Mouse (Mus musculus) hindbrain, embryonic 11.5 days (tissue): ENCODE data around the gene Apod. TPM values are rescaled to one million over a fixed set of nuclear protein-coding genes. Genes with fewer than 3 reads are reported as not detected.

Source experiments
- ATAC-seq: fragments of 200-750 bp; cut with Nextera tagmentation; 2 replicates; pipeline ENCODE4 v1.8.0; 2017; ENCODE audit warnings: mild to moderate bottlenecking, moderate TSS enrichment, moderate library complexity; ENCODE audit not compliant: low FRiP score
- DNase-seq: peaks from one replicate; pipeline ENCODE4 v3.0.0-alpha.2; 2015; ENCODE audit warnings: low spot score
- H3K27ac ChIP-seq: fragments of 300-500 bp; sonication (generic); 2 replicates; pipeline ENCODE4 v1.5.1; 2014; ENCODE audit warnings: mild to moderate bottlenecking, low read depth, low read length
- H3K27me3 ChIP-seq: fragments of 300-500 bp; sonication (generic); 2 replicates; pipeline ENCODE4 v1.6.1; 2014; ENCODE audit warnings: mild to moderate bottlenecking, low read length, moderate library complexity, mixed read lengths; ENCODE audit not compliant: control insufficient read depth, insufficient read depth
- H3K36me3 ChIP-seq: fragments of 300-500 bp; sonication (generic); 2 replicates; pipeline ENCODE4 v1.6.1; 2014; ENCODE audit warnings: mild to moderate bottlenecking, low read length, moderate library complexity, mixed read lengths; ENCODE audit not compliant: control insufficient read depth, insufficient read depth
- H3K4me1 ChIP-seq: fragments of 300-500 bp; sonication (generic); replicated peaks from 2 replicates; pipeline ENCODE4 v1.6.1; 2014; ENCODE audit warnings: low read length, mixed read lengths; ENCODE audit not compliant: control insufficient read depth, insufficient read depth
- H3K4me2 ChIP-seq: fragments of 300-500 bp; sonication (generic); replicated peaks from 2 replicates; pipeline ENCODE4 v1.6.1; 2014; ENCODE audit warnings: mild to moderate bottlenecking, low read depth, low read length
- H3K4me3 ChIP-seq: fragments of 300-500 bp; sonication (generic); 2 replicates; pipeline ENCODE4 v1.5.1; 2014; ENCODE audit warnings: low read depth, low read length
- H3K9ac ChIP-seq: fragments of 300-500 bp; sonication (generic); 2 replicates; pipeline ENCODE4 v1.6.1; 2014; ENCODE audit warnings: low read depth, low read length
- H3K9me3 ChIP-seq: fragments of 300-500 bp; sonication (generic); 2 replicates; pipeline ENCODE4 v1.6.1; 2016; ENCODE audit warnings: low read length; ENCODE audit not compliant: control insufficient read depth
- WGBS: fragments of 180-500 bp; shearing (Covaris S2); extraction: QIAGEN DNeasy Blood & Tissue Kit; methylation state at CpG from one replicate; pipeline ENCODE4 v1.1.7; 2014; 5-methylcytosine and 5-hydroxymethylcytosine counted together
- polyA plus RNA-seq: library from polyadenylated mRNA; unstranded; fragments of >200 nt; fragmentation: Nextera tagmentation; extraction: Ambion mirVana; gene quantifications from 2 replicates; pipeline ENCODE4 v1.2.1, GENCODE M21; 2014

Apod gene
- polyA plus RNA-seq, 1 experiment from 2014 or later: 68.0 TPM

- Histone ChIP-seq H3K27me3 (no peaks in the 10 kb centered on the region), H3K27ac (no peak overlapping the region), H3K4me2 (no peak overlapping the region), H3K36me3 (no peaks in the 10 kb centered on the region), H3K4me1 (no peaks in the 10 kb centered on the region), H3K9me3 (no peaks in the 10 kb centered on the region), H3K9ac (no peak overlapping the region), H3K4me3 (no peak overlapping the region)
- no peak for ATAC-seq
- WGBS: 92% methylated on average over 11 of the region's 11 CpGs
- no peak for DNase-seq
These were observed 27.7 kb downstream of the Apod start for GRCm38 (mm10) chr16:31286801-31287488.

GRCm38 (mm10) chr16:31281981-31282380, 32.6 kb downstream of the Apod start:
- no peaks in the 10 kb centered on the region for H3K4me1 ChIP-seq
- WGBS: 87% methylated on average over 2 of the region's 2 CpGs
- no peaks in the 10 kb centered on the region for H3K27me3 ChIP-seq
- no peaks in the 10 kb centered on the region for H3K36me3 ChIP-seq
- no peaks in the 10 kb centered on the region for H3K9me3 ChIP-seq
- H3K4me2 ChIP-seq: no peak overlapping the region
- DNase-seq (no peak), ATAC-seq (no peak)
- no peak overlapping the region for H3K4me3 ChIP-seq
- no peak overlapping the region for H3K27ac ChIP-seq
- no peak overlapping the region for H3K9ac ChIP-seq

GRCm38 (mm10) chr16:31280176-31280575, 34.4 kb downstream of the Apod start:
- Histone ChIP-seq H3K9ac (no peak overlapping the region), H3K4me1 (no peaks in the 10 kb centered on the region), H3K4me2 (no peak overlapping the region), H3K27me3 (no peaks in the 10 kb centered on the region), H3K27ac (no peak overlapping the region), H3K36me3 (no peaks in the 10 kb centered on the region), H3K4me3 (no peak overlapping the region), H3K9me3 (no peaks in the 10 kb centered on the region)
- WGBS: 94% methylated on average over 4 of the region's 4 CpGs
- DNase-seq: no peak
- no peak for ATAC-seq

GRCm38 (mm10) chr16:31278581-31278980, 36.0 kb downstream of the Apod start:
- ATAC-seq: no peak
- H3K4me1 ChIP-seq: no peaks in the 10 kb centered on the region; the same call in 1 of the 2 replicates
- 76% methylated on average over 6 of the region's 6 CpGs for WGBS

GRCm38 (mm10) chr16:31278081-31278480, 36.5 kb downstream of the Apod start:
- DNase-seq: no peak
- Histone ChIP-seq H3K9ac (no peak overlapping the region), H3K9me3 (no peaks in the 10 kb centered on the region), H3K36me3 (no peaks in the 10 kb centered on the region), H3K4me2 (no peak overlapping the region), H3K27me3 (no peaks in the 10 kb centered on the region), H3K27ac (no peak overlapping the region), H3K4me1 (peaks cover 4% of the 10 kb centered on the region; the same call in 1 of the 2 replicates), H3K4me3 (no peak overlapping the region)
- 75% methylated on average over 2 of the region's 2 CpGs for WGBS
- ATAC-seq: no peak

More at GRCm38 (mm10) chr16:31278581-31278980, 36.0 kb downstream of the Apod start:
- no peak overlapping the region for H3K4me2 ChIP-seq
- no peak for DNase-seq
- H3K27me3 ChIP-seq: no peaks in the 10 kb centered on the region
- H3K4me3 ChIP-seq: no peak overlapping the region
- H3K36me3 ChIP-seq: no peaks in the 10 kb centered on the region
- no peak overlapping the region for H3K9ac ChIP-seq
- no peak overlapping the region for H3K27ac ChIP-seq
- H3K9me3 ChIP-seq: no peaks in the 10 kb centered on the region

- DNase-seq (no peak), ATAC-seq (no peak)
- Histone ChIP-seq H3K9me3 (no peaks in the 10 kb centered on the region), H3K27ac (no peak overlapping the region), H3K4me1 (peaks cover 4% of the 10 kb centered on the region; the same call in 1 of the 2 replicates), H3K4me3 (no peak overlapping the region), H3K36me3 (no peaks in the 10 kb centered on the region), H3K27me3 (no peaks in the 10 kb centered on the region), H3K4me2 (no peak overlapping the region), H3K9ac (no peak overlapping the region)
- 89% methylated on average over 7 of the region's 7 CpGs for WGBS
These were observed 37.6 kb downstream of the Apod start for GRCm38 (mm10) chr16:31276962-31277361.

GRCm38 (mm10) chr16:31276539-31276938, 38.1 kb downstream of the Apod start:
- Histone ChIP-seq H3K36me3 (no peaks in the 10 kb centered on the region), H3K9me3 (no peaks in the 10 kb centered on the region), H3K4me3 (no peak overlapping the region), H3K27ac (no peak overlapping the region), H3K27me3 (no peaks in the 10 kb centered on the region), H3K9ac (no peak overlapping the region), H3K4me2 (no peak overlapping the region), H3K4me1 (peaks cover 4% of the 10 kb centered on the region; the same call in 1 of the 2 replicates)
- ATAC-seq: no peak
- no peak for DNase-seq
- WGBS: 76% methylated on average over 7 of the region's 7 CpGs

GRCm38 (mm10) chr16:31274674-31275460, 39.7 kb downstream of the Apod start, which contains the start of gene Ppp1r2:
Ppp1r2 (minus strand) TSS chr16:31275277.
- H3K9ac ChIP-seq: peak within 1 kb of the TSS; percentile 97
- no peaks in the 10 kb centered on the region for H3K9me3 ChIP-seq
- peaks cover 4% of the 10 kb centered on the region; the same call in 1 of the 2 replicates for H3K4me1 ChIP-seq
- DNase-seq: peak; percentile 95
- H3K36me3 ChIP-seq: no peaks in the 10 kb centered on the region
- H3K4me2 ChIP-seq: peak within 1 kb of the TSS; percentile 58
- peak within 1 kb of the TSS; percentile 86 for H3K27ac ChIP-seq
- no peaks in the 10 kb centered on the region for H3K27me3 ChIP-seq
- WGBS: under 1% methylated on average over 55 of the region's 83 CpGs
- peak within 1 kb of the TSS; percentile 81 for H3K4me3 ChIP-seq
- peak; percentile 98 for ATAC-seq
